25 mouse cellular contexts compared by ENCODE assay signal in genomic region chr10:84960380-84960930, GRCm38 (mm10). TPM values are rescaled to one million over a fixed set of nuclear protein-coding genes. Genes with fewer than 3 reads are reported as not detected.
DNase-seq lines count a peak whose midpoint lies in the region; ATAC-seq and TF ChIP-seq lines count a peak whose summit lies in the region.
"Had no signal": no experiment of that assay in that cellular context is flagged by ENCODE, and none has a peak within 500 bp of the region (broad histone marks: within the 10 kb centered on the region; RNA-seq: fewer than 3 reads in every experiment).

No protein-coding gene starts in this region.

- TF ChIP-seq CTCF in kidney, adult 2 months (conservative IDR thresholded peaks at IDR 0.05; ENCODE audit: insufficient read depth, insufficient read length, low read depth, low read length) = no peak
- no peak for TF ChIP-seq CTCF in layer of hippocampus, adult 2 months (conservative IDR thresholded peaks at IDR 0.05)

- no peak overlapping the region for H3K4me3 ChIP-seq in kidney, adult 2 months (ENCODE audit: insufficient read depth, low read depth, low read length)
- H3K4me3 ChIP-seq in kidney, embryonic 14.5 days (ENCODE audit: low read length) = no peak overlapping the region
- no peak overlapping the region for H3K4me3 ChIP-seq in neural tube, embryonic 13.5 days
- no peak overlapping the region for H3K4me3 ChIP-seq in neural tube, embryonic 15.5 days (replicated peaks)
- H3K4me3 ChIP-seq in embryonic facial prominence, embryonic 10.5 days = no peak overlapping the region
- H3K4me3 ChIP-seq in layer of hippocampus, adult 2 months = no peak overlapping the region
- H3K4me3 ChIP-seq: forebrain, embryonic 13.5 days; heart, adult 2 months; heart, embryonic 12.5 days; left cerebral cortex, adult 2 months; limb, embryonic 13.5 days; lung, embryonic 15.5 days; midbrain, embryonic 12.5 days had no signal

- H3K9me3 ChIP-seq in kidney, embryonic 14.5 days (ENCODE audit: control insufficient read depth, low read length) = no peaks in the 10 kb centered on the region
- H3K9me3 ChIP-seq in neural tube, embryonic 13.5 days = no peaks in the 10 kb centered on the region
- no peaks in the 10 kb centered on the region for H3K9me3 ChIP-seq in neural tube, embryonic 15.5 days (replicated peaks)
- no peaks in the 10 kb centered on the region for H3K9me3 ChIP-seq in embryonic facial prominence, embryonic 10.5 days
- H3K9me3 ChIP-seq: forebrain, embryonic 13.5 days; heart, embryonic 12.5 days; limb, embryonic 13.5 days; lung, embryonic 15.5 days; midbrain, embryonic 12.5 days had no signal

- DNase-seq in kidney, adult 2 months = peak; percentile 15
- peak; percentile 73 for DNase-seq in retina, adult 2 months (ENCODE audit: low read depth, low spot score)
- DNase-seq in embryonic facial prominence, embryonic 10.5 days (ENCODE audit: low spot score) = no peak
- no peak for DNase-seq in layer of hippocampus, adult 2 months (ENCODE audit: low spot score in 2 of 2)
- DNase-seq: adrenal gland, postnatal 25 days; cerebellum, adult 8-10 months; cerebellum, postnatal 36 days; gastrocnemius, postnatal 36 days; heart, adult 2 months; kidney, adult 11 months; right cerebral cortex, postnatal 25 days; thymus, postnatal 14 days had no signal

- H3K4me2 ChIP-seq in kidney, embryonic 14.5 days (replicated peaks; ENCODE audit: low read depth, low read length) = no peak overlapping the region
- H3K4me2 ChIP-seq in neural tube, embryonic 13.5 days = no peak overlapping the region
- H3K4me2 ChIP-seq in neural tube, embryonic 15.5 days = no peak overlapping the region
- H3K4me2 ChIP-seq: forebrain, embryonic 13.5 days; heart, embryonic 12.5 days; hindbrain, embryonic 14.5 days; limb, embryonic 13.5 days; liver, embryonic 11.5 days; lung, embryonic 15.5 days; midbrain, embryonic 12.5 days had no signal

- no peak for ATAC-seq in kidney, embryonic 14.5 days (ENCODE audit: low FRiP score, low TSS enrichment)
- ATAC-seq in neural tube, embryonic 13.5 days (ENCODE audit: low read depth) = no peak
- ATAC-seq in neural tube, embryonic 15.5 days (ENCODE audit: low FRiP score) = no peak
- ATAC-seq: CD4-positive, CD25-positive, alpha-beta regulatory T cell, adult 4 months; forebrain, embryonic 13.5 days; inflammation-experienced regulatory T-cells, adult 6 months had no signal

- WGBS in kidney, adult 2 months = 48% methylated on average over 12 of the region's 12 CpGs
- 37% methylated on average over 12 of the region's 12 CpGs for WGBS in kidney, embryonic 14.5 days
- 46% methylated on average over 12 of the region's 12 CpGs for WGBS in neural tube, embryonic 13.5 days
- WGBS in neural tube, embryonic 15.5 days = 41% methylated on average over 12 of the region's 12 CpGs
- WGBS in embryonic facial prominence, embryonic 10.5 days = 54% methylated on average over 12 of the region's 12 CpGs

- no peaks in the 10 kb centered on the region for H3K36me3 ChIP-seq in kidney, adult 2 months (ENCODE audit: control insufficient read depth, insufficient read depth, low read length)
- peaks cover 19% of the 10 kb centered on the region; the same call in 1 of the 2 replicates for H3K36me3 ChIP-seq in kidney, embryonic 14.5 days (ENCODE audit: control insufficient read depth, insufficient read depth, low read length)
- H3K36me3 ChIP-seq in neural tube, embryonic 13.5 days = peaks cover 15% of the 10 kb centered on the region
- peaks cover 14% of the 10 kb centered on the region for H3K36me3 ChIP-seq in neural tube, embryonic 15.5 days
- peaks cover 46% of the 10 kb centered on the region for H3K36me3 ChIP-seq in embryonic facial prominence, embryonic 10.5 days (replicated peaks)
- H3K36me3 ChIP-seq: lung, embryonic 15.5 days had no signal

- no peaks in the 10 kb centered on the region for H3K27me3 ChIP-seq in kidney, adult 2 months (replicated peaks; ENCODE audit: control insufficient read depth, insufficient read depth, low read length)
- H3K27me3 ChIP-seq in kidney, embryonic 14.5 days (ENCODE audit: control insufficient read depth, insufficient read depth, low read length) = no peaks in the 10 kb centered on the region
- H3K27me3 ChIP-seq in neural tube, embryonic 13.5 days = no peaks in the 10 kb centered on the region
- no peaks in the 10 kb centered on the region for H3K27me3 ChIP-seq in neural tube, embryonic 15.5 days (replicated peaks)
- H3K27me3 ChIP-seq in embryonic facial prominence, embryonic 10.5 days (replicated peaks; ENCODE audit: low read depth, poor library complexity, severe bottlenecking) = no peaks in the 10 kb centered on the region
- H3K27me3 ChIP-seq: forebrain, embryonic 13.5 days; heart, embryonic 12.5 days; limb, embryonic 13.5 days; lung, embryonic 15.5 days; midbrain, embryonic 12.5 days had no signal

- no peak overlapping the region for H3K9ac ChIP-seq in kidney, embryonic 14.5 days (ENCODE audit: low read depth, low read length)
- H3K9ac ChIP-seq in neural tube, embryonic 13.5 days = no peak overlapping the region
- H3K9ac ChIP-seq in neural tube, embryonic 15.5 days (replicated peaks) = no peak overlapping the region
- H3K9ac ChIP-seq: forebrain, embryonic 13.5 days; heart, embryonic 12.5 days; hindbrain, embryonic 14.5 days; limb, embryonic 13.5 days; lung, embryonic 15.5 days; midbrain, embryonic 12.5 days had no signal

- H3K27ac ChIP-seq in kidney, adult 2 months (ENCODE audit: insufficient read depth, low read depth, low read length) = no peak overlapping the region
- no peak overlapping the region for H3K27ac ChIP-seq in kidney, embryonic 14.5 days (ENCODE audit: low read depth, low read length)
- 0 out of 2 replicates have a peak overlapping the region, but pooled peaks have one; percentile 46 for H3K27ac ChIP-seq in neural tube, embryonic 13.5 days (replicated peaks)
- no peak overlapping the region for H3K27ac ChIP-seq in neural tube, embryonic 15.5 days (replicated peaks)
- no peak overlapping the region for H3K27ac ChIP-seq in embryonic facial prominence, embryonic 10.5 days (replicated peaks)
- no peak overlapping the region for H3K27ac ChIP-seq in layer of hippocampus, adult 2 months
- H3K27ac ChIP-seq: forebrain, embryonic 13.5 days; heart, adult 2 months; hindbrain, embryonic 14.5 days; left cerebral cortex, adult 2 months; limb, embryonic 13.5 days; lung, embryonic 15.5 days; midbrain, embryonic 12.5 days had no signal

- no peaks in the 10 kb centered on the region; the same call in 1 of the 2 replicates for H3K4me1 ChIP-seq in kidney, adult 2 months (ENCODE audit: control insufficient read depth, insufficient read depth, low read length)
- 0 out of 2 replicates have a peak, but pooled peaks cover 7% of the 10 kb centered on the region for H3K4me1 ChIP-seq in kidney, embryonic 14.5 days (ENCODE audit: control insufficient read depth, insufficient read depth, low read length)
- peaks cover 26% of the 10 kb centered on the region for H3K4me1 ChIP-seq in neural tube, embryonic 13.5 days (replicated peaks)
- H3K4me1 ChIP-seq in neural tube, embryonic 15.5 days = peaks cover 12% of the 10 kb centered on the region; the same call in 1 of the 2 replicates
- no peaks in the 10 kb centered on the region for H3K4me1 ChIP-seq in embryonic facial prominence, embryonic 10.5 days
- H3K4me1 ChIP-seq: limb, embryonic 13.5 days; lung, embryonic 15.5 days had no signal

- no peak for TF ChIP-seq POLR2A in kidney, adult 2 months (IDR thresholded peaks at IDR 0.05; ENCODE audit: low read depth, low read length)

RNA-seq across cellular contexts. Expression of gene Ric8b, which starts 43.0 kb away (rescaled TPM):
- polyA plus RNA-seq in kidney, adult 2 months (2012; rRNA removed) = 12.2 and 13.6 TPM in 2 replicates
- polyA plus RNA-seq in kidney, embryonic 14.5 days (2014; fragmentation: Nextera tagmentation; extraction: Ambion mirVana) = 15.5 and 19.3 TPM in 2 replicates
- 48.7 and 54.7 TPM in 2 replicates for polyA plus RNA-seq in neural tube, embryonic 13.5 days (2015; fragmentation: Nextera tagmentation; extraction: Ambion mirVana)
- polyA plus RNA-seq in neural tube, embryonic 15.5 days (2015; fragmentation: Nextera tagmentation; extraction: Ambion mirVana) = 42.9 and 44.0 TPM in 2 replicates
- 26.5 and 27.7 TPM in 2 replicates for polyA plus RNA-seq in embryonic facial prominence, embryonic 10.5 days (2016; fragmentation: Nextera tagmentation; extraction: Ambion mirVana)
- total RNA-seq in layer of hippocampus, adult 2 months (2021) = 10 to 100 TPM; 40.9 to 42.2 TPM

Comparison
In these comparisons a context has a peak if more than half of its experiments do, and no peak if none do; other contexts are left out.
1. DNase-seq: peak in kidney, adult 2 months (single experiment) and retina, adult 2 months (single experiment); none in embryonic facial prominence, embryonic 10.5 days (single experiment) and layer of hippocampus, adult 2 months (0 of 2).